Mouse (Mus musculus): ENCODE results near the gene Snx1. TPM values are rescaled to one million over a fixed set of nuclear protein-coding genes. Genes with fewer than 3 reads are reported as not detected.

Snx1 gene
- polyA plus RNA-seq, 1 experiment from 2014 or later = 73.6 TPM

DNA sequence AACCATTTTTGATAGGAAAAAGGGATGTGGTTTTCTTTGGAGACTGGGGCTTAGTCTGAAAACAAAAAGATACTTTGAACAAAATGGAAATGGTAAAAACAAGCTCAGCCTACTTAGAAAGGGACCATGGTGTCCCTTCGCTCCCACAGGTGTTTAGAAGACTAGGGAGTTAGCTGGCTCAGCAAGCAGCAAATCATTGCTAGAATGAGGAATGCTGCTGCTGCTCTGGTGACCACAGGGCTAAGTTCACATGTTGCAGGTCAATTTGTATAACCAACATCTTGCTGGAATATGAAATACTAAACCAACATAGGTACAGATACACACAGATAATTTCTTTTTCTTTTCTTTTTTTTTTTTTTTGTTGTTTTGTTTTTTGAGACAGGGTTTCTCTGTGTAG lies 16.8 kb downstream of the Snx1 start:
- Histone ChIP-seq H3K27ac (ENCODE audit: low read length) (no peak overlapping the region), H3K4me3 (ENCODE audit: low read length) (no peak overlapping the region), H3K27me3 (ENCODE audit: control insufficient read depth, insufficient read depth, low read length) (no peaks in the 10 kb centered on the region), H3K4me1 (ENCODE audit: control insufficient read depth, insufficient read depth, low read length) (no peaks in the 10 kb centered on the region), H3K9me3 (replicated peaks; ENCODE audit: control insufficient read depth, low read length) (no peaks in the 10 kb centered on the region), H3K4me2 (ENCODE audit: low read depth, low read length) (no peak overlapping the region), H3K36me3 (ENCODE audit: control insufficient read depth, insufficient read depth) (peaks cover 14% of the 10 kb centered on the region), H3K9ac (ENCODE audit: low read length) (no peak overlapping the region)
- WGBS = 100% methylated on average over 1 of the region's 1 CpGs
- no peak for ATAC-seq (replicated peaks; ENCODE audit: extremely low read depth, insufficient read depth, low FRiP score)

DNA sequence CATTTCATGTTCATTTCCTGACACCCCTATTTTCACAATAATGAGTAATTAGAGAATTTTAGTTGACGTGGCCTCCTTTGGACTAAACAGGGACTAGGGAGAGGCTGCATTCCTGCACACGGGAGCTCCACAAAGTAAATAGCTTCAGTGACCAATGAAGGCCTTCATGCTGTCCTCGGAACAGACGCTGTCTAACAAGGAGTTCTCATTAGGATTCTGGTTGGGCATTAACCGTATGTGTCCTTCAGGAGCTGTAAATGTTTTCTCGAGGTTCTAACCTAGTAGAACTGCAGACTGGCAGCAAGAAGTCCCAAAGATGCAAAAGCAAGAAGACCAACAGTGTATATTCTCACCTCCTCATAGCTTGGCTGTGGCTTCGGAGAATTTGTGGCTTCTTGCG lies 21.2 kb downstream of the Snx1 start:
- Histone ChIP-seq H3K4me3 (ENCODE audit: low read length) (no peak overlapping the region), H3K36me3 (ENCODE audit: control insufficient read depth, insufficient read depth) (peaks cover 28% of the 10 kb centered on the region)
- 87% methylated on average over 8 of the region's 8 CpGs for WGBS

GRCm38 (mm10) chr9:66104601-66105000 lies 21.8 kb downstream of the Snx1 start:
- H3K4me1 ChIP-seq (ENCODE audit: control insufficient read depth, insufficient read depth, low read length) = no peaks in the 10 kb centered on the region
- H3K36me3 ChIP-seq (ENCODE audit: control insufficient read depth, insufficient read depth) = peaks cover 28% of the 10 kb centered on the region
- H3K27ac ChIP-seq (ENCODE audit: low read length) = no peak overlapping the region
- WGBS = 88% methylated on average over 4 of the region's 4 CpGs
- no peaks in the 10 kb centered on the region for H3K9me3 ChIP-seq (replicated peaks; ENCODE audit: control insufficient read depth, low read length)
- ATAC-seq (replicated peaks; ENCODE audit: extremely low read depth, insufficient read depth, low FRiP score) = no peak
- H3K4me2 ChIP-seq (ENCODE audit: low read depth, low read length) = no peak overlapping the region
- no peak overlapping the region for H3K9ac ChIP-seq (ENCODE audit: low read length)
- H3K27me3 ChIP-seq (ENCODE audit: control insufficient read depth, insufficient read depth, low read length) = no peaks in the 10 kb centered on the region
- H3K4me3 ChIP-seq (ENCODE audit: low read length) = no peak overlapping the region

More for the DNA sequence above, 21.2 kb downstream of the Snx1 start:
- H3K4me2 ChIP-seq (ENCODE audit: low read depth, low read length) = no peak overlapping the region
- H3K9ac ChIP-seq (ENCODE audit: low read length) = no peak overlapping the region
- H3K9me3 ChIP-seq (replicated peaks; ENCODE audit: control insufficient read depth, low read length) = no peaks in the 10 kb centered on the region
- H3K4me1 ChIP-seq (ENCODE audit: control insufficient read depth, insufficient read depth, low read length) = no peaks in the 10 kb centered on the region
- no peak for ATAC-seq (replicated peaks; ENCODE audit: extremely low read depth, insufficient read depth, low FRiP score)
- no peak overlapping the region for H3K27ac ChIP-seq (ENCODE audit: low read length)
- H3K27me3 ChIP-seq (ENCODE audit: control insufficient read depth, insufficient read depth, low read length) = no peaks in the 10 kb centered on the region

GRCm38 (mm10) chr9:66102668-66103067 lies 23.7 kb downstream of the Snx1 start:
- Histone ChIP-seq H3K9me3 (replicated peaks; ENCODE audit: control insufficient read depth, low read length) (no peaks in the 10 kb centered on the region), H3K36me3 (ENCODE audit: control insufficient read depth, insufficient read depth) (peaks cover 29% of the 10 kb centered on the region), H3K4me2 (ENCODE audit: low read depth, low read length) (no peak overlapping the region), H3K4me1 (ENCODE audit: control insufficient read depth, insufficient read depth, low read length) (no peaks in the 10 kb centered on the region), H3K27ac (ENCODE audit: low read length) (no peak overlapping the region), H3K27me3 (ENCODE audit: control insufficient read depth, insufficient read depth, low read length) (no peaks in the 10 kb centered on the region), H3K9ac (ENCODE audit: low read length) (no peak overlapping the region), H3K4me3 (ENCODE audit: low read length) (no peak overlapping the region)
- no peak for ATAC-seq (replicated peaks; ENCODE audit: extremely low read depth, insufficient read depth, low FRiP score)
- WGBS = 92% methylated on average over 6 of the region's 6 CpGs

DNA sequence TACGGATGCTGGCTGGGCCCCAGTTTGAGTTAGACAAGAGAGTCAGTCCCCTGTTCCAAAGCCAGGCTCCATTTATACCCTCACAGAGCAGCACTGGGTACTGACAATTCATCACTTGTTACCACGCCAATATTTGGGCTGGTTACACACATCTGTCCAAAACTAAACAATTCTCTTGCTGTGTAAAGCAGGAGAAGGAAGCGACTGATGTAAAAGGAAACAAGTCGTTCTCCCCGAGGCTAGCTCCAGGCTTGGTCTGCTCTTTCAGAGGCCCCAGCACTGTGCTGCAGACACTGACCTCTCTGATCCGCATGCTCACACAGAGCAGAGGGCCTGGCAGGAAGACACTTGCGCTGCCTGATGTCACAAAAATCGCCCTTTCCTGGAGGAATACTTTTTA lies 24.8 kb downstream of the Snx1 start:
- no peak for ATAC-seq (replicated peaks; ENCODE audit: extremely low read depth, insufficient read depth, low FRiP score)
- H3K9ac ChIP-seq (ENCODE audit: low read length) = no peak overlapping the region
- H3K27me3 ChIP-seq (ENCODE audit: control insufficient read depth, insufficient read depth, low read length) = no peaks in the 10 kb centered on the region
- WGBS = 86% methylated on average over 8 of the region's 8 CpGs
- no peak overlapping the region for H3K4me3 ChIP-seq (ENCODE audit: low read length)
- no peak overlapping the region for H3K27ac ChIP-seq (ENCODE audit: low read length)
- no peak overlapping the region for H3K4me2 ChIP-seq (ENCODE audit: low read depth, low read length)
- no peaks in the 10 kb centered on the region for H3K4me1 ChIP-seq (ENCODE audit: control insufficient read depth, insufficient read depth, low read length)
- H3K36me3 ChIP-seq (ENCODE audit: control insufficient read depth, insufficient read depth) = peaks cover 34% of the 10 kb centered on the region
- no peaks in the 10 kb centered on the region for H3K9me3 ChIP-seq (replicated peaks; ENCODE audit: control insufficient read depth, low read length)

DNA sequence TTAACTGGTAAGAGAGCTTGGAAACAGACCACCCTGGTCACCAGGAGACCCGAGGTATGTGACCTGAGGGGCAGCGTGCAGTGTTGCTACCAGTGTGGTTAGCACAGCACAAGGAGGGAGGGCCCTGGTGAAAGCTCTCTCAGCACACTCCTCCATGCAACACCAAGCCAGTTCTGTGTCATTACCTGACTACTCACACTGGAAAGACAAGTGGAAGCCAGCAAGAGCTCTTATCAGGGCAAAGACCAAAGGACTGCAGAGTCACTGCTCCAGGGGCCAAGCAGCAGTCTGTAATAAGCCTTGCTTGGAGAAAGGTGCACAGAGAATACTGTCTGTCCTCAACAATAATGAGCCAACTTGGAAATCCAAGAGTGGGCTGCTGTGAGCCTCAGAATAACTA lies 33.7 kb downstream of the Snx1 start:
- Histone ChIP-seq H3K9me3 (replicated peaks; ENCODE audit: control insufficient read depth, low read length) (no peaks in the 10 kb centered on the region), H3K36me3 (ENCODE audit: control insufficient read depth, insufficient read depth) (peaks cover 46% of the 10 kb centered on the region), H3K4me2 (ENCODE audit: low read depth, low read length) (no peak overlapping the region), H3K4me3 (ENCODE audit: low read length) (no peak overlapping the region), H3K9ac (ENCODE audit: low read length) (no peak overlapping the region), H3K27me3 (ENCODE audit: control insufficient read depth, insufficient read depth, low read length) (no peaks in the 10 kb centered on the region), H3K4me1 (ENCODE audit: control insufficient read depth, insufficient read depth, low read length) (peaks cover 2% of the 10 kb centered on the region), H3K27ac (ENCODE audit: low read length) (no peak overlapping the region)
- WGBS = 56% methylated on average over 2 of the region's 2 CpGs
- ATAC-seq (replicated peaks; ENCODE audit: extremely low read depth, insufficient read depth, low FRiP score) = no peak

- WGBS = 56% methylated on average over 6 of the region's 6 CpGs
- ATAC-seq (replicated peaks; ENCODE audit: extremely low read depth, insufficient read depth, low FRiP score) = no peak
Measured at GRCm38 (mm10) chr9:66091327-66092231, 34.8 kb downstream of the Snx1 start.

DNA sequence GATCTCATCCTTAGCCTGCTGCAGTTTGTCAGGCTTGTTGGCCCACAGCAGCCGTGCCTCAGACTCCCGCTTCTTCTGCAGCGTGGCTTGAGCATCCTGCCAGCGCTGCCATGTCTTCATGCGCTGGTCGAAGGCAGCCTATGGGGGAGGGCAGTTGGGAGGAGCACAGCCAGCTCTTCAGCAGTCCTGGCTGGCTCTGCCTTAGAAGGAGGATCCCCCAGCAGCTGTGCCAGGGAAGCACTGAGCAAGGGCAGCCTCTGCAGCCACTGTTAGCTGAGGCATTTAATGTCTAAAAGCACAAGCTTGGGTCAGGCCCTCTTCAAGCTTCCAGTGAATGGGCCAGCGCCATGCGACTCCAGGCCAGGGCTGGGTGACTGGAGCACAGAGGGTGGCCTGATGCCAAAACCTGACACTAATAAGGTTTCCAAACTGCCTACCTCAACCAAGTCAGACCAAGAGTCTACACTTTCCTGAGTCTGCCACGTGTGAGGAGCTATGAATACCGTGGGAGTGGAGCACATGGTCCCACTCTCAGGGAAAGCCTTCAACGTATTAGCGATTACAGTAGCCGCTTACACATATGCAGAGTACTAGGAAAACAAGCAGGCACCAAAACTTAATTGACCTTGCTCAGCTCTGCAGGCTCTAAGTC lies 35.7 kb downstream of the Snx1 start:
- Histone ChIP-seq H3K4me3 (ENCODE audit: low read length) (no peak overlapping the region), H3K27ac (ENCODE audit: low read length) (no peak overlapping the region), H3K4me1 (ENCODE audit: control insufficient read depth, insufficient read depth, low read length) (peaks cover 2% of the 10 kb centered on the region), H3K27me3 (ENCODE audit: control insufficient read depth, insufficient read depth, low read length) (no peaks in the 10 kb centered on the region), H3K9ac (ENCODE audit: low read length) (no peak overlapping the region), H3K9me3 (replicated peaks; ENCODE audit: control insufficient read depth, low read length) (no peaks in the 10 kb centered on the region), H3K4me2 (ENCODE audit: low read depth, low read length) (no peak overlapping the region), H3K36me3 (ENCODE audit: control insufficient read depth, insufficient read depth) (peaks cover 46% of the 10 kb centered on the region)
- no peak for ATAC-seq (replicated peaks; ENCODE audit: extremely low read depth, insufficient read depth, low FRiP score)
- WGBS = 79% methylated on average over 13 of the region's 13 CpGs

More at GRCm38 (mm10) chr9:66091327-66092231, 34.8 kb downstream of the Snx1 start:
- Histone ChIP-seq H3K9ac (ENCODE audit: low read length) (no peak overlapping the region), H3K4me3 (ENCODE audit: low read length) (no peak overlapping the region), H3K27ac (ENCODE audit: low read length) (no peak overlapping the region), H3K27me3 (ENCODE audit: control insufficient read depth, insufficient read depth, low read length) (no peaks in the 10 kb centered on the region), H3K36me3 (ENCODE audit: control insufficient read depth, insufficient read depth) (peaks cover 49% of the 10 kb centered on the region), H3K9me3 (replicated peaks; ENCODE audit: control insufficient read depth, low read length) (no peaks in the 10 kb centered on the region), H3K4me2 (ENCODE audit: low read depth, low read length) (no peak overlapping the region), H3K4me1 (ENCODE audit: control insufficient read depth, insufficient read depth, low read length) (peaks cover 2% of the 10 kb centered on the region)

GRCm38 (mm10) chr9:66088411-66088810 lies 38.0 kb downstream of the Snx1 start:
- no peak for ATAC-seq (replicated peaks; ENCODE audit: extremely low read depth, insufficient read depth, low FRiP score)
- 36% methylated on average over 4 of the region's 4 CpGs for WGBS
- Histone ChIP-seq H3K27ac (ENCODE audit: low read length) (no peak overlapping the region), H3K4me2 (ENCODE audit: low read depth, low read length) (no peak overlapping the region), H3K9ac (ENCODE audit: low read length) (no peak overlapping the region), H3K36me3 (ENCODE audit: control insufficient read depth, insufficient read depth) (peaks cover 35% of the 10 kb centered on the region), H3K9me3 (replicated peaks; ENCODE audit: control insufficient read depth, low read length) (no peaks in the 10 kb centered on the region), H3K4me3 (ENCODE audit: low read length) (no peak overlapping the region), H3K4me1 (ENCODE audit: control insufficient read depth, insufficient read depth, low read length) (peaks cover 2% of the 10 kb centered on the region), H3K27me3 (ENCODE audit: control insufficient read depth, insufficient read depth, low read length) (no peaks in the 10 kb centered on the region)
